Comparison of ENCODE assay signal across 22 mouse cellular contexts in the genomic region with DNA sequence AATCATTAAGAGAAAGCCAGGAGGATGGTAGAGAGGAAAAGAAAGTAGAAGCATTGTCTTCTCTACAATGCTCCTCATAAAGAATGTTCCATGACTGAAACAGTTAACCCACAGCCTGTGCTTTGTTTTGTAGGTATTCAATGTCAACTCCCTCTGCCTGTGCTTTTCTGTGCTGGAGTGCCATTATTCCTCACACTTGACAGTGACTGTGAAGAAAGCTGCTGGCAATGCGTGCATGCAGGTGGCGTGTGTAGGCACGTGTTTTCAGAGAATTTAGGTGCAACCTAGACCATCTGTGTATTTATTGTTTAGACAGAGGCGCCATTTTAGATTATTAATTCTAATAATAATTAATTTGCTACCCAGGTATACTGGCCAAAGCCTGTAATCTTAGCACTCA. TPM values are rescaled to one million over a fixed set of nuclear protein-coding genes. Genes with fewer than 3 reads are reported as not detected.
DNase-seq lines count a peak whose midpoint lies in the region; ATAC-seq and TF ChIP-seq lines count a peak whose summit lies in the region.
"Had no signal": no experiment of that assay in that cellular context is flagged by ENCODE, and none has a peak within 500 bp of the region (broad histone marks: within the 10 kb centered on the region; RNA-seq: fewer than 3 reads in every experiment).

No protein-coding gene starts in this region.

- H3K4me2 ChIP-seq in forebrain, embryonic 14.5 days (ENCODE audit: low read length) = no peak overlapping the region
- H3K4me2 ChIP-seq in forebrain, embryonic 13.5 days = no peak overlapping the region
- H3K4me2 ChIP-seq: embryonic facial prominence, embryonic 12.5 days; forebrain, embryonic 15.5 days had no signal

- no peaks in the 10 kb centered on the region for H3K4me1 ChIP-seq in forebrain, embryonic 14.5 days (ENCODE audit: control insufficient read depth, insufficient read depth, low read length)
- H3K4me1 ChIP-seq in forebrain, embryonic 13.5 days = no peaks in the 10 kb centered on the region
- H3K4me1 ChIP-seq: embryonic facial prominence, embryonic 12.5 days; forebrain, embryonic 15.5 days had no signal

- no peak overlapping the region for H3K27ac ChIP-seq in forebrain, embryonic 14.5 days (ENCODE audit: low read depth, low read length)
- no peak overlapping the region for H3K27ac ChIP-seq in forebrain, embryonic 13.5 days
- H3K27ac ChIP-seq: embryonic facial prominence, embryonic 10.5 days; embryonic facial prominence, embryonic 12.5 days; forebrain, embryonic 15.5 days had no signal

- H3K36me3 ChIP-seq in forebrain, embryonic 14.5 days (ENCODE audit: control insufficient read depth, insufficient read depth, low read length) = no peaks in the 10 kb centered on the region
- no peaks in the 10 kb centered on the region for H3K36me3 ChIP-seq in forebrain, embryonic 13.5 days (ENCODE audit: poor library complexity, severe bottlenecking)
- H3K36me3 ChIP-seq: embryonic facial prominence, embryonic 10.5 days; embryonic facial prominence, embryonic 12.5 days; forebrain, embryonic 15.5 days; G1E had no signal

- no peaks in the 10 kb centered on the region for H3K9me3 ChIP-seq in forebrain, embryonic 14.5 days (replicated peaks; ENCODE audit: control insufficient read depth, low read length)
- H3K9me3 ChIP-seq in forebrain, embryonic 13.5 days (replicated peaks) = no peaks in the 10 kb centered on the region
- H3K9me3 ChIP-seq: embryonic facial prominence, embryonic 10.5 days; embryonic facial prominence, embryonic 12.5 days; forebrain, embryonic 15.5 days; G1E had no signal

- WGBS in forebrain, embryonic 14.5 days = 47% methylated on average over 4 of the region's 4 CpGs
- 49% methylated on average over 4 of the region's 4 CpGs for WGBS in forebrain, embryonic 13.5 days

- TF ChIP-seq POLR2A in brain, embryonic 14.5 days (IDR thresholded peaks at IDR 0.05; ENCODE audit: borderline replicate concordance, extremely low read depth, insufficient read depth, insufficient read length, poor library complexity, severe bottlenecking) = no peak

- TF ChIP-seq CTCF in brain, embryonic 14.5 days (IDR thresholded peaks at IDR 0.05; ENCODE audit: borderline replicate concordance, extremely low read depth, insufficient read depth, insufficient read length) = no peak

- no peak overlapping the region for H3K4me3 ChIP-seq in forebrain, embryonic 14.5 days (ENCODE audit: low read depth, low read length)
- no peak overlapping the region for H3K4me3 ChIP-seq in forebrain, embryonic 13.5 days
- H3K4me3 ChIP-seq: embryonic facial prominence, embryonic 10.5 days; embryonic facial prominence, embryonic 12.5 days; forebrain, embryonic 15.5 days had no signal

- H3K27me3 ChIP-seq in forebrain, embryonic 14.5 days (replicated peaks; ENCODE audit: control insufficient read depth, insufficient read depth, low read length) = no peaks in the 10 kb centered on the region
- H3K27me3 ChIP-seq in forebrain, embryonic 13.5 days = peaks cover 15% of the 10 kb centered on the region
- H3K27me3 ChIP-seq: embryonic facial prominence, embryonic 12.5 days; forebrain, embryonic 15.5 days had no signal

- H3K9ac ChIP-seq in forebrain, embryonic 14.5 days (ENCODE audit: low read length) = no peak overlapping the region
- no peak overlapping the region for H3K9ac ChIP-seq in forebrain, embryonic 13.5 days
- H3K9ac ChIP-seq: embryonic facial prominence, embryonic 12.5 days; forebrain, embryonic 15.5 days had no signal

- no peak; the same call in 1 of the 2 replicates for ATAC-seq in forebrain, embryonic 14.5 days
- no peak for ATAC-seq in forebrain, embryonic 13.5 days
- ATAC-seq: activated CD4-positive, CD25-positive, alpha-beta regulatory T cell, adult 4 months; CD4-positive, CD25-positive, alpha-beta regulatory T cell, adult 4 months; forebrain, embryonic 15.5 days; Patski had no signal

- peak; percentile 48 for DNase-seq in forebrain, embryonic 14.5 days (ENCODE audit: low spot score)
- DNase-seq in heart, adult 11 months = peak; percentile 44
- DNase-seq in heart, adult 18-20 months = no peak
- DNase-seq in brain, embryonic 14.5 days (ENCODE audit: low read depth) = peak; percentile 51
- DNase-seq: adrenal gland, postnatal 10 days; adrenal gland, postnatal 25 days; B cell, adult 2 months; cerebellum, adult 11-12 months; cerebellum, adult 2 months; cerebellum, adult 9-10 months; cerebellum, postnatal 10 days; cerebellum, postnatal 25 days had no signal

RNA-seq across cellular contexts. Expression of a gene that starts 13.0 kb away (rescaled TPM):
- polyA plus RNA-seq in forebrain, embryonic 14.5 days (2014; fragmentation: Nextera tagmentation; extraction: Ambion mirVana) = 19.7 and 19.9 TPM in 2 replicates
- 21.9 and 22.8 TPM in 2 replicates for polyA plus RNA-seq in forebrain, embryonic 13.5 days (2015; fragmentation: Nextera tagmentation; extraction: Ambion mirVana)
- total RNA-seq in heart, adult 18-20 months (2021) = not detected
- 18.0 and 21.9 TPM in 2 replicates for polyA plus RNA-seq in brain, embryonic 14.5 days (2012; rRNA removed)
- total RNA-seq: adrenal gland, adult 18-20 months; adrenal gland, postnatal 10 days; adrenal gland, postnatal 25 days; CH12.LX had no signal
- polyA plus RNA-seq: activated CD4-positive, CD25-positive, alpha-beta regulatory T cell, adult 4 months; CD4-positive, CD25-positive, alpha-beta regulatory T cell, adult 4 months; G1E had no signal

RNA-seq across cellular contexts. Expression of a gene that starts 49.2 kb away (rescaled TPM):
- polyA plus RNA-seq in forebrain, embryonic 14.5 days (2014; fragmentation: Nextera tagmentation; extraction: Ambion mirVana) = 30.3 and 34.8 TPM in 2 replicates
- polyA plus RNA-seq in forebrain, embryonic 13.5 days (2015; fragmentation: Nextera tagmentation; extraction: Ambion mirVana) = 27.3 and 30.7 TPM in 2 replicates
- 10 to 100 TPM; 17.8 to 18.9 TPM for total RNA-seq in heart, adult 18-20 months (2021)
- polyA plus RNA-seq in brain, embryonic 14.5 days (2012; rRNA removed) = 14.0 and 14.5 TPM in 2 replicates

RNA-seq across cellular contexts. Expression of a gene that starts 49.4 kb away (rescaled TPM):
- 55.5 and 63.0 TPM in 2 replicates for polyA plus RNA-seq in forebrain, embryonic 14.5 days (2014; fragmentation: Nextera tagmentation; extraction: Ambion mirVana)
- polyA plus RNA-seq in forebrain, embryonic 13.5 days (2015; fragmentation: Nextera tagmentation; extraction: Ambion mirVana) = 48.3 and 56.8 TPM in 2 replicates
- 10 to 100 TPM; 24.5 to 25.7 TPM for total RNA-seq in heart, adult 18-20 months (2021)
- 52.6 and 58.6 TPM in 2 replicates for polyA plus RNA-seq in brain, embryonic 14.5 days (2012; rRNA removed)

Comparison
In these comparisons a context has a peak if more than half of its experiments do, and no peak if none do; other contexts are left out.
1. DNase-seq: peak in forebrain, embryonic 14.5 days (single experiment), heart, adult 11 months (single experiment) and brain, embryonic 14.5 days (single experiment); none in heart, adult 18-20 months (0 of 2).